Mouse (Mus musculus) CH12.LX (cell line): ENCODE results near the gene Cbx8. TPM values are rescaled to one million over a fixed set of nuclear protein-coding genes. Genes with fewer than 3 reads are reported as not detected.

Source experiments
- DNase-seq: peaks from one replicate; pipeline ENCODE4 v3.0.0-alpha.2; 2013; ENCODE audit errors: extremely low read depth
- H3K27ac ChIP-seq: 2 replicates; pipeline ENCODE4 v1.5.1; 2012; ENCODE audit warnings: low read depth, mild to moderate bottlenecking, control low read depth, moderate library complexity; ENCODE audit not compliant: insufficient read depth
- H3K27me3 ChIP-seq: replicated peaks from 2 replicates; pipeline ENCODE3; 2012; ENCODE audit warnings: inconsistent platforms
- H3K36me3 ChIP-seq, 2 experiments: replicated peaks in 1 of 2; 2 replicates each; pipeline versions ENCODE3 to v1.6.1; 2012; ENCODE audit warnings: inconsistent platforms in 1 of 2, low read length in 1 of 2, mild to moderate bottlenecking in 1 of 2, mixed read lengths in 1 of 2, moderate library complexity in 1 of 2; ENCODE audit not compliant: control insufficient read depth in 1 of 2, insufficient read depth in 1 of 2
- H3K4me1 ChIP-seq, 2 experiments: 2 replicates each; pipeline ENCODE4 v1.6.1; 2012; ENCODE audit warnings: inconsistent platforms in 1 of 2, moderate library complexity in 1 of 2; ENCODE audit not compliant: insufficient read depth in 2 of 2, control insufficient read depth in 1 of 2
- H3K4me2 ChIP-seq: 2 replicates; pipeline ENCODE4 v1.6.1; 2012; ENCODE audit warnings: low read depth, mild to moderate bottlenecking, control low read depth; ENCODE audit not compliant: poor library complexity, insufficient read depth, severe bottlenecking
- H3K4me3 ChIP-seq, 3 experiments: fragments of 150-350 bp in 1 of 3; sonication (generic) in 1 of 3; replicated peaks in 1 of 3; 2 replicates each; pipeline versions ENCODE3 to v1.5.1; 2011 to 2012; ENCODE audit warnings: low read depth in 2 of 3, low read length in 2 of 3, mild to moderate bottlenecking in 2 of 3, moderate library complexity in 2 of 3, control low read depth in 1 of 3, improper control_type of control experiment in 1 of 3, inconsistent platforms in 1 of 3, mixed read lengths in 1 of 3; ENCODE audit not compliant: poor library complexity in 1 of 3
- H3K79me2 ChIP-seq: replicated peaks from 2 replicates; pipeline ENCODE4 v1.6.1; 2012; ENCODE audit warnings: mild to moderate bottlenecking, moderate library complexity; ENCODE audit not compliant: control insufficient read depth, poor library complexity, insufficient read depth, severe bottlenecking; ENCODE audit errors: extremely low read depth
- H3K9ac ChIP-seq: 2 replicates; pipeline ENCODE4 v1.6.1; 2012; ENCODE audit warnings: low read depth, mild to moderate bottlenecking, control low read depth, moderate library complexity; ENCODE audit not compliant: insufficient read depth
- H3K9me3 ChIP-seq: replicated peaks from 2 replicates; pipeline ENCODE3; 2012; ENCODE audit warnings: low read length, inconsistent platforms, mixed read lengths
- CHD1 ChIP-seq: IDR thresholded peaks from 2 replicates; pipeline ENCODE4 v1.6.1; 2012; ENCODE audit warnings: low read depth, low read length, improper control_type of control experiment, inconsistent platforms
- CHD2 ChIP-seq: IDR thresholded peaks from 2 replicates; pipeline ENCODE4 v1.6.1; 2011; ENCODE audit warnings: low read length, improper control_type of control experiment
- E2F4 ChIP-seq: IDR thresholded peaks from 2 replicates; pipeline ENCODE4 v1.6.1; 2011; ENCODE audit warnings: low read depth, low read length, improper control_type of control experiment; ENCODE audit not compliant: insufficient replicate concordance
- ELF1 ChIP-seq: IDR thresholded peaks from 2 replicates; pipeline ENCODE4 v1.6.1; 2014; ENCODE audit warnings: low read depth, mild to moderate bottlenecking, inconsistent platforms, low read length, improper control_type of control experiment
- EP300 ChIP-seq: IDR thresholded peaks from 2 replicates; pipeline ENCODE4 v1.6.1; 2011; ENCODE audit warnings: low read length, improper control_type of control experiment
- ETS1 ChIP-seq: conservative IDR thresholded peaks from 2 replicates; pipeline ENCODE4 v1.6.1; 2012; ENCODE audit warnings: low read depth, mild to moderate bottlenecking, inconsistent platforms, low read length, improper control_type of control experiment, moderate library complexity
- HCFC1 ChIP-seq: IDR thresholded peaks from 2 replicates; pipeline ENCODE4 v1.6.1; 2012; ENCODE audit warnings: low read depth, mild to moderate bottlenecking, inconsistent platforms, low read length, improper control_type of control experiment
- IRF4 ChIP-seq: IDR thresholded peaks from 2 replicates; pipeline ENCODE4 v1.6.1; 2014; ENCODE audit warnings: low read depth, mild to moderate bottlenecking, inconsistent platforms, low read length, improper control_type of control experiment
- KAT2A ChIP-seq: IDR thresholded peaks from 2 replicates; pipeline ENCODE4 v1.6.1; 2012; ENCODE audit warnings: low read length, improper control_type of control experiment, inconsistent platforms; ENCODE audit not compliant: insufficient replicate concordance
- MAX ChIP-seq: IDR thresholded peaks from 2 replicates; pipeline ENCODE4 v1.6.1; 2011; ENCODE audit warnings: low read length, improper control_type of control experiment
- MAZ ChIP-seq: IDR thresholded peaks from 2 replicates; pipeline ENCODE4 v1.6.1; 2012; ENCODE audit warnings: low read depth, mild to moderate bottlenecking, inconsistent platforms, low read length, improper control_type of control experiment, moderate library complexity
- MEF2A ChIP-seq: IDR thresholded peaks from 2 replicates; pipeline ENCODE4 v1.6.1; 2014; ENCODE audit warnings: low read depth, mild to moderate bottlenecking, inconsistent platforms, low read length, improper control_type of control experiment, borderline replicate concordance
- MXI1 ChIP-seq: IDR thresholded peaks from 2 replicates; pipeline ENCODE4 v1.6.1; 2011; ENCODE audit warnings: mild to moderate bottlenecking, low read depth, low read length, improper control_type of control experiment
- NELFE ChIP-seq: IDR thresholded peaks from 2 replicates; pipeline ENCODE4 v1.6.1; 2011; ENCODE audit warnings: low read depth, low read length, improper control_type of control experiment
- POLR2A ChIP-seq: IDR thresholded peaks from 2 replicates; pipeline ENCODE4 v1.6.1; 2011; ENCODE audit warnings: low read depth, mild to moderate bottlenecking, improper control_type of control experiment, low read length
- POLR2AphosphoS2 ChIP-seq: IDR thresholded peaks from 2 replicates; pipeline ENCODE4 v1.6.1; 2011; ENCODE audit warnings: low read depth, low read length, improper control_type of control experiment
- SIN3A ChIP-seq: IDR thresholded peaks from 2 replicates; pipeline ENCODE4 v1.6.1; 2012; ENCODE audit warnings: low read length, improper control_type of control experiment, inconsistent platforms
- SMC3 ChIP-seq: IDR thresholded peaks from 2 replicates; pipeline ENCODE4 v1.6.1; 2011; ENCODE audit warnings: low read depth, low read length, improper control_type of control experiment
- TCF12 ChIP-seq: IDR thresholded peaks from 2 replicates; pipeline ENCODE4 v1.6.1; 2014; ENCODE audit warnings: low read depth, mild to moderate bottlenecking, inconsistent platforms, low read length, improper control_type of control experiment
- UBTF ChIP-seq: IDR thresholded peaks from 2 replicates; pipeline ENCODE4 v1.6.1; 2012; ENCODE audit warnings: low read depth, mild to moderate bottlenecking, inconsistent platforms, low read length, improper control_type of control experiment, moderate library complexity
- ZC3H11A ChIP-seq: IDR thresholded peaks from 2 replicates; pipeline ENCODE4 v1.6.1; 2012; ENCODE audit warnings: low read depth, mild to moderate bottlenecking, inconsistent platforms, low read length, improper control_type of control experiment
- ZMIZ1 ChIP-seq: IDR thresholded peaks from 2 replicates; pipeline ENCODE4 v1.6.1; 2012; ENCODE audit warnings: low read depth, mild to moderate bottlenecking, inconsistent platforms, low read length, improper control_type of control experiment
- dilution Hi-C: fragments of 300-500 bp; cut with MboI; formaldehyde crosslinking; loops from 2 replicates; pipeline ENCODE4 v1.14.3; 2020; ENCODE audit warnings: low sequenced_read_pairs; ENCODE audit not compliant: extremely low pct_unique_long_range_greater_than_20kb, extremely low pct_ligation_motif_present
- in situ Hi-C: fragments of 300-500 bp; cut with MboI; formaldehyde crosslinking; loops from 3 replicates; pipeline ENCODE4 v1.14.3; 2019; ENCODE audit warnings: low sequenced_read_pairs, low pct_ligation_motif_present, low pct_unique_long_range_greater_than_20kb, mixed read lengths
- polyA plus RNA-seq: library from polyadenylated mRNA; unstranded; fragments of >175 nt; gene quantifications from 2 replicates; pipeline ENCODE4 v1.2.1, GENCODE M21; 2012; ENCODE audit warnings: low read depth; ENCODE audit not compliant: insufficient read length
- total RNA-seq, 2 experiments: library from RNA; depleted of rRNA; stranded (reverse); fragments of 300-350 nt in 1 of 2; fragments of >200 nt in 1 of 2; gene quantifications; 2 replicates each; pipeline ENCODE4 v1.2.3; 2012 to 2014

Cbx8 gene
- total and polyA plus RNA-seq, 3 experiments: 6.0 to 10.2 (median 6.2) TPM

DNA sequence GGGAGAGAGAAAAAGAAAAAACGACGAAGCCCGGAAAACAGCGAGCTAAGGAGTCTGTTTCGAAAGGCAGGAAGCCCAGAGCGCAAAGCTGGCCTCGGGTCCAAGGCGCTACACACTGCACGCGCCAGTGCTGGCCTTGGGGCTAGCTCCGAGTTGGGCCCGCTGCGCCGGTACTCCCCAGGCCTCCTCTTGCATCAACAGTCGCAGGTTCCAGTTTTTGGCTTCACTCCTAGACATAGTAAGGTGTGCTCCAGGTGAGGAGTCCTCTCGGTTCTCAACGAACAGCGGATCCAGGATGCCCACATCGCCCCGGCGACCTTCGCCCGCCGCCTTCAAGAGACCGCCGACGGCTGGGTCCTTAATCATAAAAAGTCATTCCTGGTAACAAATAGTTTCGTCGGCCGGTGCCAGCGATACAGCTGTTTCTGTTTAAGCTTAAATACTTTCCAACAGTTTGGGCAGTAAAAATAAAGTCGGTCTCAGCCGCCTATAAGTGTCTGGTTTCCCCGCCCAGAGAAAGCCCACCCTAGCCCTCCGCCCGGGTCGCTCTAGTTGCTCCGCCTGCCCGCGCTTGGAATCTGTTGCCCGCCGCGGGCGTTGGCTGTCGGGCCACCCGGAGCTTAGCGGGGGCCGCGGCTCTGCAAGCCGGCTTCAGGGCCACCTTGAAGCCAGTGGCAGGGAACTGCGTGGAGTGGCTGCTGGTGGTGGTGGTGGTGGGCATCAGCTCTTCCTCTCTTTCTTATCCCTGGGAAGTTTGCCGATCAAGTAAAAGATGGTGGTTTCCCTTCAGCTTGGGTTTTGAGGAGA is 1.9 kb upstream of the Cbx8 start:
- TF ChIP-seq MXI1 (no peak), E2F4 (no peak), HCFC1 (no peak), SMC3 (no peak), ETS1 (no peak), NELFE (no peak)
- Histone ChIP-seq H3K9ac (no peak overlapping the region), H3K36me3 (peaks cover 9 to 19% of the 10 kb centered on the region in 2 experiments), H3K79me2 (no peaks in the 10 kb centered on the region; the same call in none of the 2 replicates), H3K4me1 (peaks cover 12 to 52% of the 10 kb centered on the region in 2 experiments), H3K4me2 (no peak overlapping the region), H3K27ac (no peak overlapping the region), H3K27me3 (peaks cover 62% of the 10 kb centered on the region), H3K4me3 (no peak overlapping the region), H3K9me3 (peaks cover 4% of the 10 kb centered on the region)
- no peak for DNase-seq
- dilution Hi-C loops: no loop called here
- in situ Hi-C loops: no loop called here

DNA sequence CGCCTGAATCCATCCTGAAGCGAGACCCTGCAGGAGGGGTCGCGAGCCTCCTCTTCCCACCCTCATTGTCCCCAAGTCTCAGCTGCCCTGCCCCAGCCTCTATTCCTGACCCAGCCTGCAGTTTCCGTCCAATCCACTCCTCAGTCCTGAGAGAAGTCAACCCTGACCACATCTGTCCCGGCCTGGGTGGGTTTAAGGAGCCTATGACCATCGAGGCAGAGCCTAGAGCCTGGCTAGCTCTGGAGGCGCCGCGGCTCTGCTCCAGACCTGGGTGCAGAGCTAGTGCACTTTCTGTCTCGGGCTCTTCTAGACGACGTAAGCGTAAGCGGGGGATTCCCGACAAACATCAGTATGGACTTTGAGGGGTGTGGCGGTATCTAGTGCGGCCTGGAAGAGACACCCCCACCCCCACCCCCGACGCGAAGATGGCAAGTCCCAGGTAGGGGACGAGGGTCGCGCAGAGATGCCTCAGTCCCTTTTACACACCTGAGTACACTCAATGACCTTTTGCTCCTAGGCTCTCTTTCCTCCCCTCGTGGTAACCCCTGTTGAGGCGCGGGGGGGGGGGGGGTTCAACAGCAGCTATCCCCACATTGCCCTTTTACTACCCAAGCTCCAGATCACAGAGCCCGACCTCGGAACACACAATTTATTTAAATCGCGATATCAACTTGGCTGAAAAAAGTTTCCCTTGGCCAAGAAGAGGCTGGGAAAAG is 1.1 kb upstream of the Cbx8 start:
- H3K79me2 ChIP-seq: no peaks in the 10 kb centered on the region; the same call in none of the 2 replicates
- no peak overlapping the region for H3K27ac ChIP-seq
- H3K4me2 ChIP-seq: peak overlapping the region; percentile 94
- peaks cover 15 to 27% of the 10 kb centered on the region in 2 experiments for H3K36me3 ChIP-seq
- H3K9ac ChIP-seq: peak overlapping the region; percentile 68
- in situ Hi-C loops: no loop called here
- peaks cover 11 to 45% of the 10 kb centered on the region in 2 experiments for H3K4me1 ChIP-seq
- H3K27me3 ChIP-seq: peaks cover 55% of the 10 kb centered on the region
- peaks cover 9% of the 10 kb centered on the region for H3K9me3 ChIP-seq
- dilution Hi-C loops: no loop called here
- peak overlapping the region; percentile 66 to 88 (median 67) for H3K4me3 ChIP-seq
- TF ChIP-seq MAX (peak; percentile 50; the same call in 1 of the 2 replicates), KAT2A (0 out of 2 replicates have a peak, but pooled peaks have one; percentile 23), IRF4 (0 out of 2 replicates have a peak, but pooled peaks have one; percentile 63), ZC3H11A (no peak), ELF1 (no peak; the same call in 1 of the 2 replicates), EP300 (peak; percentile 17; the same call in 1 of the 2 replicates), TCF12 (peak; percentile 69), SIN3A (peak; percentile 33; the same call in 1 of the 2 replicates), POLR2AphosphoS2 (no peak), MAZ (0 out of 2 replicates have a peak, but pooled peaks have one; percentile 55), ETS1 (peak; percentile 45; the same call in 1 of the 2 replicates), MEF2A (0 out of 2 replicates have a peak, but pooled peaks have one; percentile 20), CHD1 (0 out of 2 replicates have a peak, but pooled peaks have one; percentile 41), POLR2A (peak; percentile 43; the same call in 1 of the 2 replicates), NELFE (peak; percentile 69), ZMIZ1 (peak; percentile 51; the same call in 1 of the 2 replicates), UBTF (no peak), CHD2 (peak; percentile 57; the same call in 1 of the 2 replicates)
- TF ChIP-seq, all 38 proteins: peak for 14
- no peak for DNase-seq
